Mouse (Mus musculus): ENCODE results near the gene Pfn4.
"Not testable (repeated sequence)": the region's sequence is repeated elsewhere in the genome, so short reads cannot be mapped to it uniquely, and the experiment has no call there.

Gene Pfn4

DNA sequence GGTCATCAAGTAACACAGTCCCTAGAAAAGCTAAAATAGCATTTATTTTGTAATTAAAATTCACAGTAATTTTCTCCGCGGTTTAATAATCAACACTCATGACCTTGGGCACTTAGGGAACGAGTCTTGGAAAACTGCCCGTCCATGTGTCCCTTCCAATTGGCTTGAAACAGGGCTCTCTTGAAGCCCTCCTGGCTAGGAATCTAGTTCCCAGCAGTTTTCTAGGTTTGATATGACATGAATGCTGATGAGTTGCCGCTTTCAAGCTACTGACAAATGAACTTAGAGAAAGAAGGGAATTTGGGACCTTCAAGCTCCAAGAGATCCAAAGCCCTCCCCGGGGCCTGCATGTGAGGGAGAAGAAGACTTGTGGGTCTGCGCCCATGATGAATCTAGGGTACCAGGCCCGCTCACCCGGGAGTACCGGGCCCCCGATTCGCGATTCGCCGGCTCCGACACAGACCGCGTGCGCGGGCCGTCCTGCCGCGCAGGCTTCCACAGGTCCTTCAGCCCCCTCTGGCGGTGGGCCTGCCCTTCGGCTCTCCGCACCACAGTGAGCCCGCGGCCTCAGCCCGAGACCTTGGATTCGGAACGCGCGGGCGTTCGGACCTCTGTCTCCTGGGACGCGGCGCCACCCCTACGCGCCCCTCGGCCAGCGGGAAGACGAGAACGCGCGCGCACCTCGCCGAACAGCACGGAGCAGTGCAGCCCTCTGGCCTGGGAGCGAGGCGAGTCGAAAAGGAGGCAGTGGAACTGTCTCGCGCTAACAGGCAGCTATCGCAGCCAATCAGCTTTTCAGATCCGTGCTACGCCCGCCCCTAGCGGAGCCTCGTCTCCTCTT is at the start of gene Pfn4, which contains the start of gene Fam228b:
Gene Pfn4 (plus strand): TSS at position 531 of the 841 bp plus-strand sequence.
Gene Fam228b (minus strand): TSS at position 776 of the 841 bp plus-strand sequence.
- in situ Hi-C loops (cut with MseI, MboI), result no loop called here

DNA sequence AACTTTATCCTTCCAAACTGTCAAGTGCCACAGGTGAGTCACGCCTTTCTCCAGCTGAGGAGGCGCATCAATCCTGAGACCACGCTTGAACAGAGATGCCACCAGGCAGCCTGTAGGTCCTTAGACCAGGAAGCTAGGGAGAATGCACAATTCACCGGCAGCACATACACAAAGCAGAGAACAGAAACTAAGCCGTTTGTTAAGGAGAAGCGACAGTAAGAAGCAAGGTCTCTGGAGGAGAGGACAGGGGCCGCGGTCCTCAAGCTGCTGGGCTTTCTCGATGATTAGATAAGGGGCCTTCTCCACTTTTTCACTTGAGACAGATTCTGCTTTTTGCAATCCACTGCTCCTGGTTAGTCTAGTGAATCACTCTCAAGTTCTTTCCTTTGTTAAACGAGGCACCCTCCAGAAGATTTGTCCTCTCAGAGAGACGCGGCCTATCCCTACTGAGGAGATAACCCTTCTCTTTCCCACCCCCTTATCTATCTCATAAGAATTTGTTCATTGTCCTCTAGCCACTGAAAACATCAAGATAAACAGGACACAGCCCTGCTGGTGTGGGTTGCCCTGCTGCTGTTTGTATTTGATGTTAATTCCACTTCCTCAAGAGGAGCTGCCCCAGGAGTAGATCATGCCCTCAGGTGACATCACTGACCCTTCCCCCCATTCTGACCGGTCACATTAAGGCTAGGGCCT is 49.6 kb upstream of the Pfn4 start:
- in situ Hi-C loops (cut with MseI, MboI), result no loop called here

DNA sequence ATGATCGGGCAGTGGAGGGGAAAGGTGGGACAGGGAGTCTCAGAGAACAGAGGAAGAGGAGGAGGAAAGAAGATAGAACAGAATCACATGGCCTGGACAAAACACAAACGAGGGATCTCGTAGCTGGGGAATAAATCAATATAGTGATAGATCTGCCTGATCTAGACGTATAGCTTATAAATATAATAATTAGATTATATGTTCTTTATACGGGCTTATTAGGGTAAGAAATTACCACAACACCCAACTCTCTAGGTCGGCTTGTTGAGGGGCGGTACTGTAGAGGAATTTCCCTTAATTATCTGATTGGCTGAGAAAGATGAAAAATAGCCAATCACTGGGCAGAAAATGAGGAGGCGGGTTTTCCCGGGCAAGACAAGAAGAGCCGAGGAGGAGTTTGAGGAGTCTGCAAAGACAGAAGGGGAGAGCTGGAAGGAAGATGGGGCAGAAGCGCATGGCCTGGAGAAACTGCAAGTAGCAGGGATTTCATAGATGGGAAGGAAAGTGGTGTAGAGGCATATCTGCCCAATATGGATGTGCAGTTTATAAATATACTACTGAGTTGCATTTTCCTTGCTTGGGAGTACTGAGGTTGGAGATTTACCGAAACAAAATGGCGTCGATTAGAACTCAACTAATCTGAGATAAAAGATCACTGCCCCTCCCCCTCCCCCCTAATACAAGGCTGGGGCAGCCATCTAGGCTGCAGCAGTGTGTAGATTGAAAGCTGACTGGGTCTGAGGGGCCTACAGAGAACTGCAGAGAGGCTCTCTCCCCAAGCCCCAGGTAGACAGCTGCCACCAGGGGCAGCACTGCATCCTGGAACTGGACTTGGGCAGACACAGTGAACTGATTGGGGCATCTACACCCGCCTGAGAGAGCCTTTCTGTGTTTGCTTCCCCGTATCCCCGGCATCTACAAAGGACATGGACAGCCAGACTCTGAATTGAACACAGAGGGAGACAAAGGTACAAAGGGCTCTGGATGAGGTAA is 48.8 kb upstream of the Pfn4 start:
- in situ Hi-C loops (cut with MseI, MboI), result no loop called here

DNA sequence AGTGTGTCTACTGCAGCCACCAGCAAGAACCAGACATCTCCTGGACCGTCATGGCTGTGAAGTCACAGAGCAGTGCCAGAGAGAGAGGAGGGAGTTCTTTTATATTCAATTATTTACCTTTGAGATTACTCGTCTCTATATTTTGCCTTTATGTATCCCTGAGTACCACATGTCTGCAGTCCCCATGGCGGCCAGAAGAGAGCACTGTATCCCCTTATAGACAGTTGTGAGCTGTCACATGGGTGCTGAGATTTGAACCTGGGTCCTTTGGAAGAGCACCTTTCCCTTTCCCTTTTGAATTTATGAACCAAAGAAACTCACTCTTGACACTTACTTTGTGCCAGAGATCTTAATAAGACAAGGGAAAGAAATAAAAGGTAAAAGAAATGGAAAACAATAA is 39.7 kb upstream of the Pfn4 start:
- in situ Hi-C loops (cut with MseI, MboI), result no loop called here

DNA sequence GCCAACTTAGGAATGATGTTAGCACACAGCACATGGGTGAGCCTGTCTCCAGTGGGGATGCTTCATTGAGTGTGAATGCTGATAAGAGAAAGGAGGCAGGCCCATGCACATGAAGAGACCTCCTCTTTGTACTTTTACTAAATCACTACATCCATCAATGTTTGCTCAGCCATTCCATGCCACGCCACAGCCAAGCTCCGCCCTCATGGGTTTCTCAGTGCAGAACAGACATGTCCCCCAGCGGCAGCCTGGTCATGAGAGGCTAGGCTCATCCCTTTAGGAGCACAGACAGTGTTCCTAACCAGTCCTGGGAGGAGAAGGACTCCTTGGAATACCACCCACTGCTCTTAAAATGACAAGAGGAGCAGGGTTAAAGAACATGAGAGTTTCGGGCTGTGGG is 37.2 kb upstream of the Pfn4 start:
- in situ Hi-C loops (cut with MseI, MboI), result no loop called here

DNA sequence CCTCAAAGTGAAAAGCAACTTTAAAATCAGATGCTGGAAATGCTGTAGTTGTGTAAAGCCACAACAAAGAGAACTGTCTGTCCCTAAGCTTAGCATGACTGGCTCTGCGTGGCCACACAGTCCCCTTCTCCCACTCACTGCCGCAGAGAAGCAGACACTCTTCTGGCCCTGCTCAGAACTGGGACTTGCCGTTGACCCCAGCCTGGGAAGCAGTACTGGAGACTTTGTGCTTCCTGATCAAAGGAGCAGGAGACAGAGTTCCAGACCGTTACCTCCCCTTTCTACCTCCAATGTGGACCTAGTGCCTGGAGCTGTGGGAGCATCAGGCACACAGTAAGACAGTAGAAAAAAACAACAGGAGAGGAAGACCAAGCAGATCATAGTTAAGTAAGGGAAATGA is 36.5 kb upstream of the Pfn4 start:
- in situ Hi-C loops (cut with MseI, MboI), result no loop called here

DNA sequence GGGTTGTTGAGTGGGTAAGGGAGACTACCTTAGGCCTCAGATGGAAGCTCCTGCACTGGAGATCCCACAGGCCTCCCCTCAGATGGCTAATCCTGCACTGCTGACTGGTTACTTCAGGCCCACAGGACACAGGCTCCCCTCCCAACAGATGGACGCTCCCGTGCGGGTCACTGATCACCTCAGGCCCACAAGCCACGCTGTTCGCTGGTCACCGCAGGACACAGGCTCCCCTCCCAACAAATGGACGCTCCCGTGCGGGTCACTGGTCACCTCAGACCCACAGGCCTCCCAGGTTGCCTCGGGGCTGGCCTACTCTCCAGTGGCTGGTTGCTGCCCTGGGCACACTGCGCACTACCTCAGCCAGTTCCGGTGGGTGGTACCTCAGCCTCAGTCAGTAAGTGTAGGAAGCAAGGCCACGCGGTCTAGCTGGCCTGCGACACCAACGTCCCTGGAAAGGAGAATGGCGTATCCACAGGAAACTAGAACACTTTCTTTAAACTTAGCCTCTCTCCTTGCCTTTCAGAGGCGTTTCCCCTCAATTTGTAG is 30.7 kb upstream of the Pfn4 start, which contains the start of gene Fam228a:
Gene Fam228a (minus strand): TSS at position 400 of the 546 bp plus-strand sequence.
- in situ Hi-C loops (cut with MseI, MboI), result no loop called here

DNA sequence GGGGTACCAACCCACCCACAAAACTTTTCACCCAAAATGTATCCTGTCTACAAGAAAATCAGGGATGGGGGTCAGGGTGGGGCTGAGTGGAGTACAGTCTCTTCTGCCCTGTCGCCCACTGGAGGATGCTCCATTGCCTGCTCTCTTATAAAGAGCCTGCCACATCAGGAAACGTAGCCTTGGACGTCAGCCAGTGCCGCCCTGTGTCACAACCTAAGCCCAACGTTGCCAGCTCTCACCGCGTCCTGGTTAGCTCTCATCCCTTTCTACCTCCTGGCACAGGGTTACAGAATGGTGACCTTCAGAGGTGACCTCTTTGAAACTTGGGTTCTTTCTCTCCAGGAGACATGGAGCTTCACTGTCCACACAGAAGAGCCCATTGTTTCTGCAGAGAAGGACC is 28.0 kb upstream of the Pfn4 start:
- in situ Hi-C loops (cut with MseI, MboI), result no loop called here

DNA sequence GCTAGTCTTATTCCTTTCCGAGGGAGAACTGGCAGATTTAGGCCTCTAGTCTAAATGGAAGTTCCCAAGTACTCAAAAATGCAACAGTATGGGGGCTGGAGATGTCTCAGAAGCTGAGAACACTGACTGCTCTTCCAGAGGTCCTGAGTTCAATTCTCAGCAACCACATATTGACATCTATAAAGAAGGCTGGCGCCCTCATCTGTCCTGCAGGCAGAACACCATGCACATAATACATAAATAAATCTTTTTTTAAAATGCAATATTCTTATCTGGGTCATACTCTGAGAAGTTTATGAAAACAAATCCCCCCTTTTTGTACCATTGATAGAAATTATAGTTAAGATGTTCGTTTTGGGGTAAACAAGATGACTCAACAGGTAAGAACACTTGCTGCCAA is 26.6 kb upstream of the Pfn4 start:
- in situ Hi-C loops (cut with MseI, MboI), result no loop called here

DNA sequence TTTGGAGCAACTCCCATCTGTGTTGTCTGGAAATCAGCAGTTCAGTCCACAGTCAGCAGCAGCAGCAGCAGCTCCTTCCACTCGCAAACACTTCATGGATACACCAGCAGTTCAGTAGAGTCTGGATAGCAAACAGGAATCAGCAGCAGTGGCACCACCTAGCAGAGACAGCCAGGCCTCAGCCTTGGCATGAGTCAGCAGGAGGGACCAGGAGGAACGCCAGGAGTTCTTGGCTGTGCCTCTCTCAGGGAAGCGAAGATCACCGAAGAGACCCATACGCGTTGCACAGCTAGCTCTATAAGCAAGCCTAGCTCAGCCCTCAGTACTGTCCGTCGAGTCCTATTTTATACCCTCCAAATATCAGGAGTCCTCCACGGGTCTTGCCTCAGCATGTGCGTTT is 24.3 kb upstream of the Pfn4 start:
- in situ Hi-C loops (cut with MseI, MboI), result no loop called here

DNA sequence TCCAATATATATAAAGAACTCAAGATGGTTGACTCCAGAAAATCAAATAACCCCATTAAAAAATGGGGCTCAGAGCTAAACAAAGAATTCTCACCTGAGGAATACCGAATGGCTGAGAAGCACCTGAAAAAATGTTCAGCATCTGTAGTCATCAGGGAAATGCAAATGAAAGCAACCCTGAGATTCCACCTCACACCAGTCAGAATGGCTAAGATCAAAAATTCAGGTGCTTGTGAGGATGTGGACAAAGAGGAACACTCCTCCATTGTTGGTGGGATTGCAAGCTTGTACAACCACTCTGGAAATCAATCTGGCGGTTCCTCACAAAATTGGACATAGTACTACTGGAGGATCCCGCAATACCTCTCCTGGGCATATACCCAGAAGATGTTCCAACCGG is 14.4 kb upstream of the Pfn4 start:
- in situ Hi-C loops (cut with MseI, MboI), result not testable (repeated sequence)

DNA sequence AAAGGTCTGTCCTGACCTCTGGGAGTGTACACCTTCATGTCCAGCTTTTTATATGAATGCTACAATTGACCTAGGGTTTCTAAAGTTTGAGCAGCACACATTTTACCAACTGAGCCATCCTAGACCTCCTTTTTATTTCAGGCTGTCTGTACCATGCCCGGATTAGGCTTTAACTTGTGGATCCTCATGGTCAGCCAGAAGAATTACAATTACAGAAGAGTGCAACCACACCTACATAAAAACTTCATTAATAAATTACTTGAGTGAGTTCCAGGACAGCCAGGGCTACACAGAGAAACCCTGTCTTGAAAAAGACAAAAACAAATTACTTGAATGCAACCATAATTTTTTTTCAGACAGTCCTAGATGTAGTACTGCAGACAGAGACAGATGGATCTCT is 11.8 kb upstream of the Pfn4 start:
- in situ Hi-C loops (cut with MseI, MboI), result no loop called here

DNA sequence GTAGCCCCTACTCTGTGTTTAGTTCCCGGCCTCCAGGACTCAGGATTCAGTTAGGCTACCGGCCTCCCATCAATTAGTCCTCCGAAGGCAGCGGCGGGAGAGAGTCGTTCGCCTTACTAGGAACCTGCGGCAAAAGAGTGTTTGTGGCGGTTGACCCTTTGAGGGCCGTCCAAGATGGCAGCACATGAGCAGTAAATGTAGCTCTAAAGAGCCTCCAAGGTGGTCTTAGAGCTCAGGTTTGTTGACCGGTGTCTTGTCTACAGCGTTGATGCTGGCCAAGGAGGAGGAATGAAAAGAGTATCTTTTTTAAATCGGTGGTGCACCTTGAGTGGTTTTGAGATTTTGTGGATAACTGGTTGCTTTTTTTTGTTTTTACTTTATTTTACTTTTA is 506 bp downstream of the Pfn4 start:
- in situ Hi-C loops (cut with MseI, MboI), result no loop called here

DNA sequence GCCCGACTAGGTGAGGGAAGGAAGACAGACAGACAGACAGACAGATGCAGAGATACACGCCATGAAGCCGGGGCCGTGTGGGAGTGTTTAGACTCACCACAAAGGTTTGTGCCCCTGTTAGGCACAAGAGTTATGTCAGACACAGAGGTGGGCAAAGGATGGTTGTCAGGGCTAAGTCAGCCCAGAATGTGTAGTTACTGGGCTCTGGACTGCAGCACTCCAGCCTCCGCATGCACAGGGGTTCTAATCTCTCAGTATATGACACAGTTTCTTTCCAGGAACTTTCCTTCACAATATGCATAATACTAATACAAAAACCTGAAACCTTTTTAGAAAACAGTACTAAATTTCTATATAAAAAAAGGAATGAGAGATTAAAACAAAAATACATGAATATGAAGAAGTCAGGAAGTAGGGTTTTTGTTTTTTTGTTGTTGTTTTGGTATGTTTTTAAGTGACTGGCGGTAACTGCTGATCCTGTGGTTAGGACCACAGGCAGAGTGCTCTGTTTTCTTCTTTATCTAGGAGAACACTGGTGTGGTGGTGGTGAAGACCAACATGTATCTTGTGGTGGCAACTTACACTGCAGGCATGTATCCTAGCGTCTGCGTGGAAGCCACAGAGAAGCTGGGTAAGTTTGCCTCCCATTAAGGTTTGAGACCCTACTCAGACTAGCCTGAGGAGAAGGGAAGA is 6.2 kb downstream of the Pfn4 start:
- in situ Hi-C loops (cut with MseI, MboI), result no loop called here

DNA sequence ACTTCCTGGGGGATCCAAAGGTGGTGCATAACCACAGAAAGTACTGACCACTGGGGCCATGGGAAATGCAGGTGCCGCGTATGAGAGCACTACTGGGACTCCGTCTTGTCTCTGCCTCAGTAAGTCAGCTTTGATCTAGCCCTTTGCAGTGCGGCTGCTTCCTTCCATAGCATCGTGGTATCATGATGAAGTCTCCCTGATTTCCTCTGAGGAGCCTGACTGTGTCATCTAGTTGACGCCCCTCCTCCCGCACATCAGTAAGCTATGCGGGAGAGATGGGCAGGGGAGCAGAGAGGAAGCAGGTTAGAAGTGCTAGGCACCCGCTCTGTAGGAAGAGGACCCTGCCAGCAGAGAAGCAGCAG is 6.7 kb downstream of the Pfn4 start:
- in situ Hi-C loops (cut with MseI, MboI), result no loop called here

DNA sequence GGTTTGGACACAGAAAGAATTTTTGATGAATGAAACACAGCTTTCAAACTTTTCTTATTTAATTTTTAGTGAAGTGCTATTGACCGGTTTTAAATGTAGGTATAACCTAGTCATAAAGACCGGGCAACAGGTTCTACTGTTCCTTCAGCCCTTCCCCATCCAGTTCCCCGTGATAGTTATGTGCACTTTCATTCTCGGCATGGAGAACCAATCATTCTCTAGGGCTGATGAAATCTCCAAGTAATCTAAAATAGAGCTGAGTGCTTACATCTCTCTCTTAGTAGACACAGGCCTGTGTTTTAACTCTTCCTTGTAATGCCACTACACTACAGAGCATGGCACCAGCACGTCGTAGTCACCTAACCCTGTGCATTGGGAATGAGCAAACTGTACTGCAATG is 8.9 kb downstream of the Pfn4 start:
- in situ Hi-C loops (cut with MseI, MboI), result no loop called here

DNA sequence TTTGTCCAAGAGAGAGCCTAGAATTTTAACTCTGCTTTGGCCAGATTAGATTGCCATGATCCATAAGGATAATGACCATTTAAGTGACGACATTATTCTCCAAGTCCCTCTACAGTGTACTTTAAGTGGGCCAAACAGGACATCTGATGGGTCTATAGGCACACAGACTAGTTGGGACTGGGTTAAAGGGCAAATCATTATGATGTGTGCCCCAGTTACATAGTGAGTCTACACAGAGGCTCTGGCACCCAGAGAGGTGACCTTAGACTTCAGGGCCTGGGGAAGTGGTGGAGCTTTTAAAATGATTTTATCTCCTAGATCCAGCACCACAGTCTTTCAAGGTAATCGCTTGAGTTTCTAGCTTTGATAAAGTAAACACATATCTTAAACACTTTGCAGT is 11.4 kb downstream of the Pfn4 start:
- in situ Hi-C loops (cut with MseI, MboI), result no loop called here

DNA sequence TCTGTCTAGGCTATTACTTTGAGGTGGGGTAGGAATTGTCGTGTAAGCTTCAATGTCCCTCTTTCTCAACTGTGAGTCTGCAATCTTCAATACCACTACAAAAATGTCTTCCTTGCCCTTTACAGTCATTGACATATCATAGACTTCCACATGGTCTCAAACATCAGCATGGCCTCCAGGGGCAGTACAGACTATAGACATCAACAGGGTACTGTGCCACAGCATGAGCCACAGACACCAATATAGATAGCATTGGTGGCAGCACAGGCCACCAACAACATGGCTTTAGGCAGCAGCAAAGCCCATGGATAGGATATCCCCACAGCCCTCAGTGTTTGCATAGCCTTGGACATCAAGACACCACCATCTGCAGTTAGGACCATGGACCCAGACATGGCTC is 12.4 kb downstream of the Pfn4 start:
- in situ Hi-C loops (cut with MseI, MboI), result no loop called here

DNA sequence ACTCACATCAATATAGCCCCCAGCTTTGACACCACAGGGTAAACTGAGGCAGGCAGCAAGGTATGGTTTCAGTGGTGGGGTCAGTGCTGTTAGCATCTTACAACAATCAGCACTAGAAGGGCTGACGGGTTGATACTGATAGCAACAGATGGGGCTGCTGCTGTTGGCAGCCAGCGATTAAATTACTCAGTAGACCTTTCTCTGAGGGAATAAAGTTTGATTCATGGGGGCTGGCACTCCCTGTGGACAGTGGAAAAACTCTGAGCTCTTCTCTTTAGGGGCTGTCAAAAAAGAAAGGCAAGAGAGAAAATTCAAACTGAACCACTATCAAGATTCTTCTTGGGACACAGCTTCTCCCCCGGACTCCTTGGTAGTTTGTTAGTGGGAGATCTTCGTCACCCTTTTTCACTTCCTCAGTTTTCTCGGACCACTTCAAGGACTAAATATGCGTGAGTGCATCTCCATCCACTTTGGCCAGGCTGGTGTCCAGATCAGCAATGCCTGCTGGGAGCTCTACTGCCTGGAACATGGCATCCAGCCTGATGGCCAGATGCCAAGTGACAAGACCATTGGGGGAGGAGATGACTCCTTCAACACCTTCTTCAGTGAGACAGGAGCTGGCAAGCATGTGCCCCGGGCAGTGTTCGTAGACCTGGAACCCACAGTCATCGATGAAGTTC is 13.0 kb downstream of the Pfn4 start:
- in situ Hi-C loops (cut with MseI, MboI), result not testable (repeated sequence)

DNA sequence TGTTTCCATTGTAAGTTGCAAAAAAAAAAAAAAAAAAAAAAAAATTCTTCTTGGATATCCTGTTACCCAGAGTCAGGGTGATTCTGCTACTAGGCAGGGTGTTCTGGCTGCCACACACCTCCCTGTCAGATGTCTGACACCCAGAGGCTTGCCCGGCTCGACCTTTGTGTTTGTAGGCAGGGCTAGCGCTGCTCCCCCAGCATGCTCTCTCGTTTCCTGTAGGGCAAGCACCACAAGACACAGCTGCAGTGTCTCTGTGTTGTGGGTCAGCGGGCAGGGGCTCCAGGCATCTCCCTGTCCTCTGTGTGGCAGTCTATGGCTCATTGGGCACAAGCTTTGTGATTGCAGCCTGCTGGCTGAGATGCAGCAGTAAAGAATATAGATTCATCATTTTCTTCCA is 14.8 kb downstream of the Pfn4 start:
- in situ Hi-C loops (cut with MseI, MboI), result no loop called here

DNA sequence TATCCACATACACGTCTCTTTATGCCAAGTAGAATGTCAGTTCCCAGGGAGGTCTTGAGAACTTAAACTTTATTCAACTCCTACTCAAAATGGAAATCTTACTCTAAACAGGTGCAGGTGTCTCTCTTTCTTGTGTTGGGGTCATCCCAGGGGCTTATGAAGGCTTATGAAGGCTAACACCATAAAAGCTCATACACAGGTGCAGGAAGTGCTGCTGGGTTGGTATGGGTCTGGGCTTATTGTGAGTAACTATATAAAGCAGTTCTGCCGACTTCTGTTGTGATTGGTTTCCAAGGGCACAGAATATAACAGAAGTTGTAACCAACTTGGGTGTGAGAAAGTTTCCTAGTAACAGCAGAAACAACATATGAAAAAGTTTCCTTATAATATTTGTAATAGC is 15.6 kb downstream of the Pfn4 start:
- in situ Hi-C loops (cut with MseI, MboI), result no loop called here

Measured in mouse trophoblast stem cell (cell line).